Mouse (Mus musculus) urinary bladder, postnatal 25 days (tissue): ENCODE data around the gene Svip.

ENCODE experiments used
- DNase-seq: peaks from one replicate; pipeline ENCODE4 v3.0.0; 2022; ENCODE audit warnings: low spot score

The Svip gene

GRCm38 (mm10) chr7:51960698-51961374 lies 45.0 kb downstream of the Svip start:
- no peak for DNase-seq

- DNase-seq = no peak
These were observed 48.1 kb downstream of the Svip start for GRCm38 (mm10) chr7:51957766-51958165.

- no peak for DNase-seq
These were observed 50.3 kb downstream of the Svip start for GRCm38 (mm10) chr7:51955424-51956041.
